Mouse (Mus musculus) G1E (cell line): ENCODE results near the gene Fuz. TPM values are rescaled to one million over a fixed set of nuclear protein-coding genes. Genes with fewer than 3 reads are reported as not detected.

Experiments
- ATAC-seq: 2 replicates; pipeline ENCODE4 v1.8.0; 2016; ENCODE audit warnings: mild to moderate bottlenecking; ENCODE audit not compliant: insufficient number of reproducible peaks, poor library complexity, low FRiP score, severe bottlenecking; ENCODE audit errors: extremely low read depth
- DNase-seq: peaks from one replicate; pipeline ENCODE4 v3.0.0; 2012; ENCODE audit warnings: low spot score
- H3K27me3 ChIP-seq: 2 replicates; pipeline ENCODE4 v1.6.1; 2012; ENCODE audit warnings: mild to moderate bottlenecking, low read length, inconsistent platforms; ENCODE audit not compliant: insufficient read depth
- H3K36me3 ChIP-seq: replicated peaks from 2 replicates; pipeline ENCODE3; 2012; ENCODE audit warnings: mild to moderate bottlenecking, inconsistent platforms
- H3K4me1 ChIP-seq: 2 replicates; pipeline ENCODE4 v1.6.1; 2012; ENCODE audit warnings: low read depth, low read length, inconsistent platforms, mixed read lengths; ENCODE audit not compliant: insufficient read depth
- H3K4me3 ChIP-seq: 2 replicates; pipeline ENCODE4 v1.5.1; 2012; ENCODE audit warnings: low read depth, mild to moderate bottlenecking, inconsistent platforms, low read length, moderate library complexity, mixed read lengths
- H3K9me3 ChIP-seq: replicated peaks from 2 replicates; pipeline ENCODE4 v1.6.1; 2012; ENCODE audit warnings: inconsistent platforms
- CTCF ChIP-seq: IDR thresholded peaks from 2 replicates; pipeline ENCODE4 v1.5.1; 2012; ENCODE audit warnings: low read depth, low read length, inconsistent platforms, mixed read lengths
- GATA1 ChIP-seq: IDR thresholded peaks from 2 replicates; pipeline ENCODE4 v1.6.1; 2012; ENCODE audit warnings: borderline replicate concordance, low read length, inconsistent platforms, mixed read lengths
- GATA2 ChIP-seq: IDR thresholded peaks from 2 replicates; pipeline ENCODE4 v1.6.1; 2012; ENCODE audit warnings: low read depth, low read length, inconsistent platforms, borderline replicate concordance
- POLR2AphosphoS5 ChIP-seq: IDR thresholded peaks from 2 replicates; pipeline ENCODE4 v1.6.1; 2012; ENCODE audit warnings: low read depth, low read length, inconsistent platforms; ENCODE audit not compliant: insufficient replicate concordance
- TAL1 ChIP-seq: conservative IDR thresholded peaks from 2 replicates; pipeline ENCODE4 v1.6.1; 2012; ENCODE audit warnings: low read depth, low read length, inconsistent platforms, mixed read lengths
- polyA plus RNA-seq: library from polyadenylated mRNA; stranded (reverse); fragments of >175 nt; gene quantifications from 2 replicates; pipeline ENCODE4 v1.2.3, GENCODE M21; 2012
- total RNA-seq, 2 experiments: library from RNA; stranded (forward) in 1 of 2; stranded (reverse) in 1 of 2; fragments of 200-1000 nt in 1 of 2; fragments of >200 nt in 1 of 2; fragmentation: Nextera tagmentation in 1 of 2; gene quantifications; 2 replicates each; pipeline ENCODE4 v1.2.3; 2014 to 2017

The Fuz gene
- total and polyA plus RNA-seq, 3 experiments, result 16.8 to 37.5 (median 17.8) TPM

GRCm38 (mm10) chr7:44860576-44861428 is 35.1 kb upstream of the Fuz start:
- Histone ChIP-seq H3K36me3 (peaks cover 77% of the 10 kb centered on the region), H3K27me3 (no peaks in the 10 kb centered on the region), H3K4me1 (peaks cover 80% of the 10 kb centered on the region), H3K4me3 (no peak overlapping the region), H3K9me3 (peaks cover 4% of the 10 kb centered on the region; the same call in 1 of the 2 replicates)
- 0 out of 2 replicates have a peak, but pooled peaks have one; percentile 16 for ATAC-seq
- TF ChIP-seq CTCF (peak; percentile 95), TAL1 (no peak), GATA2 (no peak)
- DNase-seq, result peak; percentile 61

DNA sequence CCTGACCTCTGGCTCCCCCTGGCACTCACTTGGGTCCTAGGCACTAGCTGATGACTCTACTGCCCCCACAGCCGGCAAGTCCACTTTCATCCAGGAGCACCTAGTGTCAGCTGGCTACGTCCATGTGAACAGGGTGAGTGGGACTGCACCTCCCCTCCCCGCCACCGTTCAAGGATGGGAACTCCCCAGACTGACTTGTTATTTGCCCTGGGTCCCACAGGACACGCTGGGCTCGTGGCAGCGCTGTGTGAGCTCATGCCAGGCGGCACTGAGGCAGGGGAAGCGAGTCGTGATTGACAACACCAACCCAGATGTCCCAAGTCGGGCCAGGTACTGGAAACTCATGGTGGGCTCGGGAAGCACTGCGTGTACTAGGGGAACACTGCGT is 34.5 kb upstream of the Fuz start:
- Histone ChIP-seq H3K4me3 (no peak overlapping the region; the same call in 1 of the 2 replicates), H3K4me1 (peaks cover 82% of the 10 kb centered on the region), H3K27me3 (no peaks in the 10 kb centered on the region), H3K9me3 (peaks cover 4% of the 10 kb centered on the region; the same call in 1 of the 2 replicates), H3K36me3 (peaks cover 83% of the 10 kb centered on the region)
- no peak for ATAC-seq
- DNase-seq, result no peak
- TF ChIP-seq POLR2AphosphoS5, result no peak
- TF ChIP-seq TAL1, result no peak
- TF ChIP-seq CTCF, result no peak
- no peak for TF ChIP-seq GATA1
- no peak for TF ChIP-seq GATA2

DNA sequence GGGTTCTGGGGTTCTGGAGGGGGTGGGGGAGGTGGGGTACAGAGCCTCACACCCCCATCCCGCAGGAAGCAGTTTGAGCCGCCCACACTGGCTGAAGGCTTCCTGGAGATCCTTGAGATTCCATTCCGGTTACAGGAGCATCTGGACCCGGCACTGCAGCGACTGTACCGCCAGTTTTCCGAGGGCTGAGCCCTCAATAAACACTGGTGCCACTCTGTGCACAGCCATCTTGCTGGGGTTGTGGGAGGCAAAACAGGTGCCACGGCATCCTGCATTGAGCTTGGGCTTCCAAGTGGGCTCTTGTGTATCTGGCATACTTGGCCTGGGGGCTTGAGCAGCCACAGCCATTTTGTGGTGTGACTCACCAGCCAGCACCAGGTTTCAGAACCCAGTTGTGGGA is 33.4 kb upstream of the Fuz start:
- H3K36me3 ChIP-seq, result peaks cover 92% of the 10 kb centered on the region
- no peaks in the 10 kb centered on the region for H3K27me3 ChIP-seq
- no peak for TF ChIP-seq GATA2
- no peak for TF ChIP-seq TAL1
- no peak for TF ChIP-seq POLR2AphosphoS5
- DNase-seq (no peak), ATAC-seq (no peak)
- no peak overlapping the region for H3K4me3 ChIP-seq
- peaks cover 84% of the 10 kb centered on the region for H3K4me1 ChIP-seq
- peaks cover 4% of the 10 kb centered on the region; the same call in 1 of the 2 replicates for H3K9me3 ChIP-seq

GRCm38 (mm10) chr7:44863210-44863609 is 32.7 kb upstream of the Fuz start:
- H3K9me3 ChIP-seq, result peaks cover 4% of the 10 kb centered on the region; the same call in 1 of the 2 replicates
- H3K36me3 ChIP-seq, result peaks cover 96% of the 10 kb centered on the region
- DNase-seq, result no peak
- no peaks in the 10 kb centered on the region for H3K27me3 ChIP-seq
- H3K4me1 ChIP-seq, result peaks cover 86% of the 10 kb centered on the region
- TF ChIP-seq GATA1 (no peak), POLR2AphosphoS5 (no peak), CTCF (no peak), TAL1 (no peak), GATA2 (no peak)
- ATAC-seq, result no peak
- H3K4me3 ChIP-seq, result no peak overlapping the region

DNA sequence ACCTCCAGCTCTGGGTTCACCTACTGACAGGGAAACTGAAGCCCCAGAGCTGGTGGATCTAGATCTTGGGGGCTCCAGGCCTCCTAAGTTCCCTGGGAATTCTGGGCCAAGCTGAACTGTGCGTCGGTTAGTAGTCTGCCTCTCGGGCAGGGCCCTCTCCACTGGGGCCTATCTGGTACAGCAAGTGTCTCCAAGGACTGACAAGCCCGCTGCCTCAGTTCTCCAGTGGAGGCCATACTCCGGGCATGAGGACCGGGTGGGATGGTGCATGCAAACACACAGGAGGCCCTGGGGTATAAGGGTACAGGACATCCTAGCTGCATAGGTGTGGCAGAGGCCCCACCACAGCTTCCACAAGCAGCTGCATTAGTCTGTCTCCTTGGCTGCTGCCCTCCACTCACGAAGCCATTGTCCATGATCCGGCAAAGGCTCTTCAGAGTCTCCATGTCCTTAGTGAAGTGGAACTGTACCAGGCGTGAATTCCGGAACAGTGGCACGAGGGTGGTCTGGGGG is 31.8 kb upstream of the Fuz start:
- Histone ChIP-seq H3K4me1 (peaks cover 86% of the 10 kb centered on the region), H3K36me3 (peaks cover 89% of the 10 kb centered on the region), H3K4me3 (no peak overlapping the region; the same call in 1 of the 2 replicates), H3K27me3 (no peaks in the 10 kb centered on the region), H3K9me3 (peaks cover 4% of the 10 kb centered on the region; the same call in 1 of the 2 replicates)
- no peak for DNase-seq
- TF ChIP-seq GATA1, result no peak
- no peak for TF ChIP-seq POLR2AphosphoS5
- no peak for TF ChIP-seq CTCF
- no peak for TF ChIP-seq TAL1
- TF ChIP-seq GATA2, result no peak
- ATAC-seq, result no peak

GRCm38 (mm10) chr7:44864595-44865542 is 31.0 kb upstream of the Fuz start:
- no peak for TF ChIP-seq TAL1
- no peak for TF ChIP-seq GATA1
- no peak for TF ChIP-seq GATA2
- no peak for TF ChIP-seq CTCF
- no peak for TF ChIP-seq POLR2AphosphoS5
- peaks cover 81% of the 10 kb centered on the region for H3K36me3 ChIP-seq
- DNase-seq (peak; percentile 62), ATAC-seq (no peak)
- H3K4me1 ChIP-seq, result peaks cover 79% of the 10 kb centered on the region
- H3K27me3 ChIP-seq, result no peaks in the 10 kb centered on the region
- H3K4me3 ChIP-seq, result no peak overlapping the region; the same call in 1 of the 2 replicates
- H3K9me3 ChIP-seq, result peaks cover 4% of the 10 kb centered on the region; the same call in 1 of the 2 replicates
